Mouse (Mus musculus) ES-E14 (cell line): Measurements from ENCODE around the gene Psen1. TPM values are rescaled to one million over a fixed set of nuclear protein-coding genes. Genes with fewer than 3 reads are reported as not detected.

Experiments used
- DNase-seq: peaks from one replicate; pipeline ENCODE4 v3.0.0-alpha.2; 2013; ENCODE audit warnings: low read depth, low spot score
- H3K27ac ChIP-seq: 2 replicates; pipeline ENCODE4 v1.5.1; 2012; ENCODE audit warnings: low read depth, mild to moderate bottlenecking, low read length, moderate library complexity, mixed read lengths; ENCODE audit not compliant: poor library complexity, insufficient read depth, severe bottlenecking
- H3K36me3 ChIP-seq: 2 replicates; pipeline ENCODE4 v1.6.1; 2012; ENCODE audit warnings: mild to moderate bottlenecking, low read length, moderate library complexity, mixed read lengths; ENCODE audit not compliant: control insufficient read depth, poor library complexity, insufficient read depth, severe bottlenecking
- H3K4me1 ChIP-seq, 2 experiments: fragments of 150-350 bp in 1 of 2; sonication (generic) in 1 of 2; 2 replicates each; pipeline ENCODE4 v1.6.1; 2012; ENCODE audit warnings: low read length in 2 of 2, mild to moderate bottlenecking in 1 of 2, mixed read lengths in 1 of 2; ENCODE audit not compliant: control insufficient read depth in 2 of 2, insufficient read depth in 2 of 2, poor library complexity in 1 of 2
- H3K4me3 ChIP-seq, 2 experiments: fragments of 150-350 bp in 1 of 2; sonication (generic) in 1 of 2; 2 replicates each; pipeline ENCODE4 v1.5.1; 2012; ENCODE audit warnings: low read length in 2 of 2, low read depth in 1 of 2, mild to moderate bottlenecking in 1 of 2, mixed read lengths in 1 of 2; ENCODE audit not compliant: insufficient read depth in 1 of 2, poor library complexity in 1 of 2, severe bottlenecking in 1 of 2
- H3K9ac ChIP-seq: 2 replicates; pipeline ENCODE4 v1.6.1; 2012; ENCODE audit warnings: low read depth, mild to moderate bottlenecking, low read length, mixed read lengths; ENCODE audit not compliant: poor library complexity, insufficient read depth, severe bottlenecking
- H3K9me3 ChIP-seq: fragments of 150-350 bp; sonication (generic); 2 replicates; pipeline ENCODE4 v1.6.1; 2012; ENCODE audit warnings: low read depth, mild to moderate bottlenecking, low read length; ENCODE audit not compliant: control insufficient read depth, insufficient read depth
- CHD2 ChIP-seq: IDR thresholded peaks from 2 replicates; pipeline ENCODE4 v1.6.1; 2014; ENCODE audit warnings: mild to moderate bottlenecking, low read depth, low read length, inconsistent platforms
- HCFC1 ChIP-seq: IDR thresholded peaks from 2 replicates; pipeline ENCODE4 v1.6.1; 2012; ENCODE audit warnings: low read length, inconsistent platforms, borderline replicate concordance; ENCODE audit not compliant: insufficient read depth
- MAFK ChIP-seq: IDR thresholded peaks from 2 replicates; pipeline ENCODE4 v1.6.1; 2014; ENCODE audit warnings: mild to moderate bottlenecking, low read depth, low read length, inconsistent platforms; ENCODE audit not compliant: insufficient read depth
- ZC3H11A ChIP-seq: IDR thresholded peaks from 2 replicates; pipeline ENCODE4 v1.6.1; 2012; ENCODE audit warnings: low read depth, mild to moderate bottlenecking, inconsistent platforms, low read length, borderline replicate concordance
- ZNF384 ChIP-seq: IDR thresholded peaks from 2 replicates; pipeline ENCODE4 v1.6.1; 2012; ENCODE audit warnings: low read depth, low read length, inconsistent platforms
- in situ Hi-C, 2 experiments: fragments of 600-800 bp; cut with MboI; formaldehyde crosslinking; loops; one replicate each; pipeline ENCODE4 v1.15.1; 2025; ENCODE audit warnings: low sequenced_read_pairs in 2 of 2, inconsistent platforms in 1 of 2; ENCODE audit not compliant: unreplicated experiment in 2 of 2
- total RNA-seq: library from RNA; depleted of rRNA; stranded (reverse); fragments of 300-350 nt; gene quantifications from 2 replicates; pipeline ENCODE4 v1.2.3, GENCODE M21; 2012

Psen1 gene
- total RNA-seq, 1 experiment: 74.2 TPM

DNA sequence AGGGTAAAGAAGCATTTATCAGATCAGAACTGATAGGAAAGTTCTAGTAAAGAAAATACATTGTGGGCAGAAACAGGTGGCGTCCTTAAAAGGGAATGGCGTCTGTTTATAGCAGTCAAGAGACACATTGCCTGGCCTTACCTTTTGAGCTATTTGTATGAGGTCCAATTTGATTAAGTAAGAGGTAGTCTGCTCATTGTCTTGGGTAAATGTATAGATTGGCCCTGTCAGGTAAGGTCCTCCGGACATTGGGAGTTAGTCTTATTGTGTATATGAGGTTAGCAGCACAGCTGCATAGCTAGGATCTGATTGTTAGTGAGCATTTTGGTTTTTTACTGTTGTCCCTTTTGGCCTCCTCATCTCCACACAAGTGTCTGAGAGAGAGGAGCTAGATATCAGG, 6.7 kb downstream of the Psen1 start:
- TF ChIP-seq CHD2: no peak
- no peak for TF ChIP-seq ZNF384
- TF ChIP-seq MAFK: no peak
- TF ChIP-seq HCFC1: no peak
- TF ChIP-seq ZC3H11A: no peak
- Histone ChIP-seq H3K36me3 (no peaks in the 10 kb centered on the region; the same call in 1 of the 2 replicates), H3K4me1 (0 out of 4 replicates have a peak, but pooled peaks cover 0 to 7% of the 10 kb centered on the region in 2 experiments), H3K9me3 (no peaks in the 10 kb centered on the region), H3K9ac (no peak overlapping the region), H3K27ac (no peak overlapping the region), H3K4me3 (no peak overlapping the region)
- no peak for DNase-seq
- in situ Hi-C loops: no loop called here

DNA sequence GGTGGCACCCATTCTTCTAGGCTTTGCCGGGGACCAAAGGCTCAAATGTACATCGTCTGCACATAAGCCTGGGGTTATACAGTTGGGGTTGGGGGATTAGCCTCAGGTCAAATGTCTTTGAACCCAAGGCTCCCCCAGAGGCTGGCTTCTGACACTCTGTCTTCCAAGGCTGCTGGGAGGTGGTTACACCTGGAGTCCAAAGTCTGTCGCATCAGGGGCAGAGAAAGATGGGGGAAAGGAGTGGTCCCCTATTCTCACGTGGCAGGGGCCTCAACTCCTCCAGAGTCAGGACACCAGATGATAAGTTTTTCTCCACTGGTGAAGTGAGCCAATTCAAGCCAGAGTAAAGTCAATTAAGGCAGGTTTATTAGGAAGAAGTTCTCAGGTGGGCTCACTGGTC, 10.7 kb downstream of the Psen1 start:
- Histone ChIP-seq H3K27ac (no peak overlapping the region), H3K9me3 (no peaks in the 10 kb centered on the region), H3K9ac (no peak overlapping the region), H3K4me3 (0 out of 4 replicates have a peak overlapping the region, but pooled peaks of 1 of the 2 experiments have one; percentile 15), H3K36me3 (peaks cover 2% of the 10 kb centered on the region; the same call in 1 of the 2 replicates), H3K4me1 (0 out of 4 replicates have a peak, but pooled peaks cover 0 to 5% of the 10 kb centered on the region in 2 experiments)
- TF ChIP-seq CHD2 (no peak), ZC3H11A (no peak), HCFC1 (no peak), MAFK (no peak), ZNF384 (no peak)
- in situ Hi-C loops: no loop called here
- no peak for DNase-seq

DNA sequence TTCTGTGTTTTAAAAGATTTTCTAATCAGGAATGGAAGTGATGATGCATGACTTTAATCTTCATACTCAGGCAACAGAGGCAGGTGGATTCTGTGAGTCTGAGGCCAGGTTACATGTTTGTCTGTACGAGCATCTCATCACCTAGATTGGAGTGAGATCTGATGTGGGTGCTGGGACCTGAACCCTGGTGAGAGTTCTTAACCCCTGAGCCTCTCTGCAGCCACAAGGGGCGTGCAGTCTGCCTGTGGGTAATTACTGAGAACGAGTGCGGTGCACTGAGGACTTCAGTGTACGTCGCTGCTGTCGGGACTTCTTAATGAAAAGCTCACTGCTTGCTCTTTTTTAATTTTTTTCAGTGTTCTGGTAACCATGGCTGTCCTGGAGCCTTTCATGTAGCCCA, 13.7 kb downstream of the Psen1 start:
- H3K9ac ChIP-seq: no peak overlapping the region
- TF ChIP-seq MAFK (no peak), ZC3H11A (no peak), CHD2 (no peak), ZNF384 (no peak)
- no peaks in the 10 kb centered on the region for H3K9me3 ChIP-seq
- no peak overlapping the region for H3K4me3 ChIP-seq
- in situ Hi-C loops: no loop called here
- peaks cover 0 to 3% of the 10 kb centered on the region in 2 experiments; a peak in 1 of 4 replicates for H3K4me1 ChIP-seq
- no peak overlapping the region for H3K27ac ChIP-seq
- no peak for DNase-seq
- H3K36me3 ChIP-seq: peaks cover 2% of the 10 kb centered on the region; the same call in 1 of the 2 replicates

DNA sequence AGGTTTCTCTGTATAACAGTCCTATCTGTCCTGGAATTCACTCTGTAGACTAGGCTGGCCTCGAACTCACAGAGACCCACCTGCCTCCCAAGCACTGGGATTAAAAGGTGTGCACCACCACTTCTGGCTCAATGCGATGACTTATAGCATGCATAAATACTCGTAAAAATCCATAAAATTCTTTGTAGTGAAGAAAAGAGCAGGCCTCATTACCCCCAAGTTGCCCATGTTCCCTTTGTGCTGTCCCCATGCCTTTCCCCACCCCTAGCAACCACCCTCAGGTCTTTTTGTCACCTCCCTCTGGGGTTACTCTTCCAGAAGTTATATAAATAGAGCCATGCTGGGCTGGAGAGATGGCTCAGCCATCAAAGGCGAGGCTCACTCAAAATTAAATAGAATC, 14.8 kb downstream of the Psen1 start:
- Histone ChIP-seq H3K4me1 (peaks cover 0 to 5% of the 10 kb centered on the region in 2 experiments; a peak in 1 of 4 replicates), H3K27ac (no peak overlapping the region), H3K36me3 (peaks cover 2% of the 10 kb centered on the region; the same call in 1 of the 2 replicates), H3K9ac (no peak overlapping the region), H3K9me3 (no peaks in the 10 kb centered on the region), H3K4me3 (no peak overlapping the region)
- in situ Hi-C loops: no loop called here
- no peak for TF ChIP-seq MAFK
- no peak for TF ChIP-seq ZC3H11A
- TF ChIP-seq HCFC1: no peak
- TF ChIP-seq CHD2: no peak
- TF ChIP-seq ZNF384: no peak
- no peak for DNase-seq

DNA sequence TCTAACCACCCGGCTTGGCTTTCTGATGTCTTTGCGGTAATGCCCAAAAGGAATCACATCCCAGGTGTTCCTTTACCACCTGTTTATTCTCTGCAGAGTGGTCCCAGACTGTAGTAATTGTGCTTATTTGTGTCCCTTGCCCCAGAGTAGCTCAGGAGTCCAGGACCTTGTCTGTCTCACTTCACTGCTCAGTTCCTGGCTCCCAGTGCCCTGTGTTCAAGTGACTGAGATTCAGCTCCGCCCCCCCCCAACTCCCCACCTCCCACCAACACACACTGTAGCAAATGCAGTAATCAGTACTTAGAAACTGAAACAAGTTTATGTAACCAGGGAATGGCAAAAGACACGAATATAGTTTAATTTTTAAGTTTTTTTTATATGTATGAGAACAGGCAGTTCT, 19.0 kb downstream of the Psen1 start:
- DNase-seq: no peak
- in situ Hi-C loops: no loop called here
- H3K9ac ChIP-seq: no peak overlapping the region; the same call in 1 of the 2 replicates
- no peaks in the 10 kb centered on the region for H3K9me3 ChIP-seq
- no peak overlapping the region for H3K4me3 ChIP-seq
- H3K27ac ChIP-seq: no peak overlapping the region
- peaks cover under 1% of the 10 kb centered on the region; the same call in 1 of the 2 replicates for H3K36me3 ChIP-seq
- TF ChIP-seq CHD2 (no peak), MAFK (no peak), ZC3H11A (no peak), ZNF384 (no peak), HCFC1 (no peak)
- peaks cover 0 to 2% of the 10 kb centered on the region in 2 experiments; a peak in 1 of 4 replicates for H3K4me1 ChIP-seq
